Mouse (Mus musculus): ENCODE measurements around the gene Peg3. TPM values are rescaled to one million over a fixed set of nuclear protein-coding genes. Genes with fewer than 3 reads are reported as not detected.
A peak's percentile ranks its signal among the peaks of the same experiment; 100 is the strongest.
"Not testable (repeated sequence)": the region's sequence is repeated elsewhere in the genome, so short reads cannot be mapped to it uniquely, and the experiment has no call there.

Peg3 gene
- polyA plus RNA-seq (2012; rRNA removed) (12.8 and 19.3 TPM in 2 replicates), polyA plus RNA-seq (2014; fragmentation: Nextera tagmentation; extraction: Ambion mirVana) (32.5 and 35.9 TPM in 2 replicates)

DNA sequence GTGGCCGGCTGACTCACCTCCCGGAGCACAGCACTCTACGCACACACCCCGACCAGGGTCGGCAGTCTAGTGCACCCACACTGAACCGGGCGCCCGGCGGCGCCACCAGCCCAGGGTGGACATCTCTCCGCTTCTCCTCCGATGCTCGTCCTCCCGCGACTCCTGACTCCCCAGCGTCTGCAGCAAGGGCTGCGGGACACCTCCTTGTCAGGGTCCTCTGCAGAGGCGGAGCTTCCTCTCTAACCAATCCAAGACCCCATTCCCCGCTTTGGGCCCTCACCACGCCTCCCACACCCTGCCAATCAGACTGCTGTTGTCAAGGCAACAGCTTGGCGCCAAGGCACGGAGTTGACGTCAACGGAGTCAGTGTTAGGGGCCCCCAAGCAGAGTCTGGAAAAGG is at the start of gene Peg3, which contains the start of gene Usp29:
Gene Peg3, minus strand, starts transcription at position 191 of the 400 bp plus-strand sequence.
Gene Usp29, plus strand, starts transcription at position 338 of the 400 bp plus-strand sequence.
- ATAC-seq (ENCODE audit: insufficient read depth) (peak; percentile 16), DNase-seq (ENCODE audit: low read depth in 3 of 3, low spot score in 3 of 3) (peak; percentile 37 to 63 (median 53))
- Histone ChIP-seq H3K27ac (peak within 1 kb of the TSS; percentile 61), H3K27me3 (ENCODE audit: control insufficient read depth, insufficient read depth, low read length) (peaks cover 3% of the 10 kb centered on the region; the same call in 1 of the 2 replicates), H3K4me1 (replicated peaks; ENCODE audit: control insufficient read depth in 2 of 2, insufficient read depth in 2 of 2, low read length in 1 of 2) (no peaks in the 10 kb centered on the region; a peak in 1 of 4 replicates), H3K4me2 (ENCODE audit: low read depth) (peak within 1 kb of the TSS; percentile 59), H3K9me3 (ENCODE audit: control insufficient read depth, low read length) (peaks cover 6% of the 10 kb centered on the region), H3K36me3 (replicated peaks; ENCODE audit: control insufficient read depth, insufficient read depth, low read depth) (no peaks in the 10 kb centered on the region; the same call in 1 of the 2 replicates), H3K9ac (replicated peaks) (peak within 1 kb of the TSS; percentile 38), H3K4me3 (ENCODE audit: insufficient read depth in 1 of 2, low read depth in 2 of 2, low read length in 2 of 2) (peak within 1 kb of the TSS; percentile 58 to 61)
- TF ChIP-seq CTCF (IDR thresholded peaks at IDR 0.05; ENCODE audit: low read depth) (no peak), EP300 (IDR thresholded peaks at IDR 0.05; ENCODE audit: low read depth) (no peak)
- WGBS (ENCODE audit: insufficient replicate concordance) = 45% methylated on average over 24 of the region's 24 CpGs

DNA sequence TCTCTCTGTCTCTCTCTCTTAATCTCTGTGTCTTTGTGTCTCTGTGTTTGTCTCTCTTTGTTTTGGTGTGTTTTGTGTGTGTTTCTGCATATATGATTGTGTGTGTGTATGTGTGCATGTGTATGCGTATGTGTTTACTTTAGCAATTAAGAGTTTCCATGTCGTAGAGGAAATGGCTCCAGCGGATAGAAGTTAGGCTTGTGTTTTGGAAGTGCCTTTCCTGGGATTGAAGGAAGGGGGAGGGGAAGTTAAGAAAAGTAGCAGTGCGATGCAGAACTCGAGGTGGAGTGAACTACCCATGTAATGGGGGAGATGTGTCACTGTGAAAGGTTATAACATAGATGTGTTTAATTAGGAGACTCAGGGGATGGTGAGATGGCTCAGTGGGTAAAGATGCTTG is 48.9 kb upstream of the Peg3 start:
- Histone ChIP-seq H3K27ac (no peak overlapping the region), H3K36me3 (replicated peaks; ENCODE audit: control insufficient read depth, insufficient read depth, low read depth) (no peaks in the 10 kb centered on the region), H3K9ac (replicated peaks) (no peak overlapping the region), H3K4me2 (ENCODE audit: low read depth) (no peak overlapping the region), H3K27me3 (ENCODE audit: control insufficient read depth, insufficient read depth, low read length) (no peaks in the 10 kb centered on the region), H3K9me3 (ENCODE audit: control insufficient read depth, low read length) (no peaks in the 10 kb centered on the region), H3K4me1 (replicated peaks; ENCODE audit: control insufficient read depth in 2 of 2, insufficient read depth in 2 of 2, low read length in 1 of 2) (peaks cover 0 to 12% of the 10 kb centered on the region in 2 experiments; a peak in 2 of 4 replicates), H3K4me3 (ENCODE audit: insufficient read depth in 1 of 2, low read depth in 2 of 2, low read length in 2 of 2) (no peak overlapping the region)
- no peak for TF ChIP-seq EP300 (IDR thresholded peaks at IDR 0.05; ENCODE audit: low read depth)
- TF ChIP-seq CTCF (IDR thresholded peaks at IDR 0.05; ENCODE audit: low read depth) = no peak
- ATAC-seq (ENCODE audit: insufficient read depth) = no peak
- 58% methylated on average over 5 of the region's 5 CpGs for WGBS (ENCODE audit: insufficient replicate concordance)
- DNase-seq (ENCODE audit: low read depth in 3 of 3, low spot score in 3 of 3) = no peak

DNA sequence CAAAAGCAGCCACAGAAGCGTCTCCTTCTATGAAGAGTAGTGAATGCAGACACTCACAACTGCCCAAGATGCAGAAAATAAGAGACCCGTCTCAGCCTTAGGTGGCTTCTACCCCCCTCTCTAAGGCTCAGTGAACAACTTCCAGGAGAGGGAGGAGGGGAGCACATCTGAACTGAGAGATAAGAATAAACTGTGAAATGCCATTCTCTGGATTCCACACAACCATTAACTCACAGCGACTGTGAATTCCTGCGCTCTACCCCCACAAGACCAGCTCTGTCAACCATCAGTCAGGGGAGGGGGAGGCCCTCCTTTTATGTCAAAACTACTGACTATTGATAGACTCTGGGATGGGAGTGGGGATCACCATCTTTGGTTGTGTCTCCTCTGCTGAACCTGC is 47.5 kb upstream of the Peg3 start:
- Histone ChIP-seq H3K4me1 (replicated peaks; ENCODE audit: control insufficient read depth in 2 of 2, insufficient read depth in 2 of 2, low read length in 1 of 2) (peaks cover 0 to 12% of the 10 kb centered on the region in 2 experiments; a peak in 2 of 4 replicates), H3K27ac (no peak overlapping the region), H3K4me2 (ENCODE audit: low read depth) (no peak overlapping the region), H3K27me3 (ENCODE audit: control insufficient read depth, insufficient read depth, low read length) (no peaks in the 10 kb centered on the region), H3K9ac (replicated peaks) (no peak overlapping the region), H3K36me3 (replicated peaks; ENCODE audit: control insufficient read depth, insufficient read depth, low read depth) (no peaks in the 10 kb centered on the region), H3K4me3 (ENCODE audit: insufficient read depth in 1 of 2, low read depth in 2 of 2, low read length in 2 of 2) (no peak overlapping the region), H3K9me3 (ENCODE audit: control insufficient read depth, low read length) (no peaks in the 10 kb centered on the region)
- no peak for DNase-seq (ENCODE audit: low read depth in 3 of 3, low spot score in 3 of 3)
- TF ChIP-seq EP300 (IDR thresholded peaks at IDR 0.05; ENCODE audit: low read depth) (no peak), CTCF (IDR thresholded peaks at IDR 0.05; ENCODE audit: low read depth) (no peak)
- whole genome bisulfite sequencing (ENCODE audit: insufficient replicate concordance) = 34% methylated on average over 4 of the region's 4 CpGs
- no peak for ATAC-seq (ENCODE audit: insufficient read depth)

DNA sequence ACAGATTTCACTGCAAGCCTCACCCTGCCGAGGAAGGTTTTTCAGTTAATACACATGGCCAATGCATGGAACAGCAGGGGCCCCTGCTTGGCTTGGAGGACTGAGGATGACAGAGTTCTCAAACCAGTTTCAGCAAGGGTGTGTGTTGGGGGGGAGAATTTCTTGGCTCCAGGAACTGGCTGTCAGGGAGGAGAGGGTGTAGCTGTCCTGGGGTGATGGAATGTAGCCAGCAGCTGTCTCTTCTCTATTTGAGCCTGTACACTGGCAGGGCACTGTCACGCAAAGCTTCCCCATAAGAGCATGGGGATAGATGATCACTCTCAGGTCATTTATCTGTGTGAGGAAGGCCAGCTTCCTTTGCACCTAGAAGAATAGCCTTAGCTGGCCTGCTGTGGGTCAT is 46.9 kb upstream of the Peg3 start:
- 61% methylated on average over 2 of the region's 2 CpGs for WGBS (ENCODE audit: insufficient replicate concordance)
- H3K9me3 ChIP-seq (ENCODE audit: control insufficient read depth, low read length) = no peaks in the 10 kb centered on the region
- H3K27me3 ChIP-seq (ENCODE audit: control insufficient read depth, insufficient read depth, low read length) = no peaks in the 10 kb centered on the region
- no peak for ATAC-seq (ENCODE audit: insufficient read depth)
- no peak for DNase-seq (ENCODE audit: low read depth in 3 of 3, low spot score in 3 of 3)
- no peak overlapping the region for H3K4me3 ChIP-seq (ENCODE audit: insufficient read depth in 1 of 2, low read depth in 2 of 2, low read length in 2 of 2)
- no peaks in the 10 kb centered on the region for H3K36me3 ChIP-seq (replicated peaks; ENCODE audit: control insufficient read depth, insufficient read depth, low read depth)
- peaks cover 0 to 12% of the 10 kb centered on the region in 2 experiments; a peak in 2 of 4 replicates for H3K4me1 ChIP-seq (replicated peaks; ENCODE audit: control insufficient read depth in 2 of 2, insufficient read depth in 2 of 2, low read length in 1 of 2)
- H3K4me2 ChIP-seq (ENCODE audit: low read depth) = no peak overlapping the region
- H3K9ac ChIP-seq (replicated peaks) = no peak overlapping the region
- no peak for TF ChIP-seq CTCF (IDR thresholded peaks at IDR 0.05; ENCODE audit: low read depth)
- no peak for TF ChIP-seq EP300 (IDR thresholded peaks at IDR 0.05; ENCODE audit: low read depth)
- no peak overlapping the region for H3K27ac ChIP-seq

DNA sequence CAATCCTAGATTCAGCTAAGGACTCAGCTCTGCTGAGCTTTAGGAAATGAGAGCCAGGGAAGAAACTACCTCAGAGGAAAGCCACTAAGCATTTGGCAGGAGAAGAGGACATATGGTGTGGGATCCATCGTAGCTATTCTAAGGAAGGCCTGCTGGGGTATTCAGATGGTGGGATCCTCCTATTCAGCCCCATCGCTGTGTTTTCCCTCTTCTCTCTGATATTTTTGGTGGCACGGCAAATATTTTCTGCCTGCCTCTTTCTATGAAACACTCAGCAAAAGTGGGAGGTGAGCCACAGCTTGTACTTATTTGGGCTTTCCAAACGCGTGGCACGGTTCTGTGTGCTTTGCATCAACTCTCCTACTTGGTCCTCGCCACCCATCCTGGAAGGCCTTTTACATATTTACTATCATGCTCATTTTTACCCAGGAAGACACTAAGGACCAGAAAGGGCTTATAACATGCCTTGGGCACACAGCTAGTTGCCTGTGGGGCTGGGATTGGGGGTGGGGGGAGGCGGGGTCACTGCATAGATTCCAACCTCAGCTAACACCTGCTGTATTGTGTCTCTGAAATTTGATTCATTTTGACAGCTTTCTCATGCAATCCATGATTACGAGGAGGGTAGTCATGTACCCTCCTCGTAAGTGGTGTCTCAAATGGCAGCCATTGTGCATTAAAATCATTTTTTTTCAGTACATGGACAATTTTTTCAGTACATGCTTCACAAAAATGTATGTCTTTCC is 46.3 kb upstream of the Peg3 start:
- H3K9ac ChIP-seq (replicated peaks) = no peak overlapping the region
- no peak overlapping the region for H3K4me3 ChIP-seq (ENCODE audit: insufficient read depth in 1 of 2, low read depth in 2 of 2, low read length in 2 of 2)
- DNase-seq (ENCODE audit: low read depth in 3 of 3, low spot score in 3 of 3) (no peak), ATAC-seq (ENCODE audit: insufficient read depth) (no peak)
- no peak overlapping the region for H3K4me2 ChIP-seq (ENCODE audit: low read depth)
- H3K36me3 ChIP-seq (replicated peaks; ENCODE audit: control insufficient read depth, insufficient read depth, low read depth) = no peaks in the 10 kb centered on the region
- H3K27ac ChIP-seq = no peak overlapping the region
- no peaks in the 10 kb centered on the region for H3K9me3 ChIP-seq (ENCODE audit: control insufficient read depth, low read length)
- 65% methylated on average over 10 of the region's 10 CpGs for WGBS (ENCODE audit: insufficient replicate concordance)
- H3K27me3 ChIP-seq (ENCODE audit: control insufficient read depth, insufficient read depth, low read length) = no peaks in the 10 kb centered on the region
- peaks cover 0 to 8% of the 10 kb centered on the region in 2 experiments; a peak in 2 of 4 replicates for H3K4me1 ChIP-seq (replicated peaks; ENCODE audit: control insufficient read depth in 2 of 2, insufficient read depth in 2 of 2, low read length in 1 of 2)
- no peak for TF ChIP-seq CTCF (IDR thresholded peaks at IDR 0.05; ENCODE audit: low read depth)
- TF ChIP-seq EP300 (IDR thresholded peaks at IDR 0.05; ENCODE audit: low read depth) = no peak

DNA sequence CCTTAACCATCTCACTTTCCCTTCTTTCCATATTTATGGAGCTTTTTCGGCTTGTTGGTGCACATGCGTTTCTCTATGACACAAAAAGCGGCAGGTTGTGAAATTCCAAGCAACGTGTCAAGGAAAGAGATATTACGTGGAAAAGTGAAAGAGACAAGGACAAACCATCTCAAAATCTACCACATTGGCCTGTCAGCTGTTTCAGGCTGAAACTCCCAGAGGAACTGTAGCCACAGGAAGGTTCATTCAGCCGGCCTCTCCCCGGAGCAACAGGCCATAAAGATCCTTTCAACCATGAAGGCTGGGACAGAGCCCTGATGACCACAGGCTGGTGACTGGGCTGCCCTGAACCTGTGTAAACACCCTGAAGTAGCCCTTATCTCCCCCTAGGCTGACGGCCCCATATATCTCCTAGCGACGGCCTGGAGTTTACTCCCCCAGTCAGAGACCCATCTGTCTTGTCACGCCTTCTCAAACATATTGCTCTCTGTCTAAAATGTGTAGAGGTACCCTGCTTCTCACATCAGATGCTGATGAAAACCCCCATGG is 43.7 kb upstream of the Peg3 start:
- peaks cover 0 to 18% of the 10 kb centered on the region in 2 experiments; a peak in 3 of 4 replicates for H3K4me1 ChIP-seq (replicated peaks; ENCODE audit: control insufficient read depth in 2 of 2, insufficient read depth in 2 of 2, low read length in 1 of 2)
- not testable (repeated sequence) for H3K27me3 ChIP-seq (ENCODE audit: control insufficient read depth, insufficient read depth, low read length); ATAC-seq (ENCODE audit: insufficient read depth); H3K9ac ChIP-seq (replicated peaks); DNase-seq (ENCODE audit: low read depth in 3 of 3, low spot score in 3 of 3); H3K27ac ChIP-seq; H3K4me3 ChIP-seq (ENCODE audit: insufficient read depth in 1 of 2, low read depth in 2 of 2, low read length in 2 of 2); H3K36me3 ChIP-seq (replicated peaks; ENCODE audit: control insufficient read depth, insufficient read depth, low read depth); H3K4me2 ChIP-seq (ENCODE audit: low read depth); H3K9me3 ChIP-seq (ENCODE audit: control insufficient read depth, low read length)
- WGBS (ENCODE audit: insufficient replicate concordance) = 47% methylated on average over 11 of the region's 11 CpGs
